In the genomic region with DNA sequence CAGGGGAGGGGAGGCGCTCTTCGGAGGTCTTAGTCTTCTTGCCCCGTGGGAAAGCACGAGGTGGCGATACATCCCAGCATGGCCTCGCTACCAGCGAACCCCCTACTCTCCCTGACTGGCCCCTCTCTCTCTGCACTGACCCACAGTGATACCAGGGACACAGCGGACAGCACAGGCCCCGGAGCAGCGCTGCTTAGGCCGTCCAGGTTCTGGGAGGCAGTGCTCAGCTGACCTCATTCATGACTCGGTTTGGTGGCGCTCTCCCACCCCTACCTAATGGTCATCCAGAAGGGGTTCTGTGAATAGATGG, we compare ENCODE assay signal across 8 mouse cellular contexts. TPM values are rescaled to one million over a fixed set of nuclear protein-coding genes. Genes with fewer than 3 reads are reported as not detected.
A peak's percentile ranks its signal among the peaks of the same experiment; 100 is the strongest.
DNase-seq lines count a peak whose midpoint lies in the region; ATAC-seq and TF ChIP-seq lines count a peak whose summit lies in the region.

No protein-coding gene starts in this region.

- no peak for DNase-seq in heart, postnatal 4 days
- peak; percentile 36 for DNase-seq in G1E (ENCODE audit: low spot score)
- peak; percentile 69 for DNase-seq in forebrain, embryonic 11.5 days (ENCODE audit: low spot score)
- no peak for DNase-seq in liver, embryonic 13.5 days
- DNase-seq in thymus, postnatal 14 days, result peak; percentile 78
- no peak for DNase-seq in right cerebral cortex, postnatal 14 days
- no peak for DNase-seq in left cerebral cortex, adult 18-20 months (ENCODE audit: low spot score in 2 of 2)

- peaks cover 17% of the 10 kb centered on the region for H3K4me1 ChIP-seq in heart, embryonic 15.5 days (replicated peaks)
- peaks cover 41% of the 10 kb centered on the region for H3K4me1 ChIP-seq in G1E (ENCODE audit: insufficient read depth, low read depth, low read length)
- H3K4me1 ChIP-seq in forebrain, embryonic 11.5 days (replicated peaks; ENCODE audit: control insufficient read depth, insufficient read depth, low read length), result no peaks in the 10 kb centered on the region; the same call in 1 of the 2 replicates
- H3K4me1 ChIP-seq in liver, embryonic 13.5 days (replicated peaks), result peaks cover 39% of the 10 kb centered on the region

- H3K4me2 ChIP-seq in heart, embryonic 15.5 days, result peak overlapping the region; percentile 76
- H3K4me2 ChIP-seq in forebrain, embryonic 11.5 days (ENCODE audit: low read depth, low read length, severe bottlenecking), result peak overlapping the region; percentile 40
- peak overlapping the region; percentile 84 for H3K4me2 ChIP-seq in liver, embryonic 13.5 days

- H3K36me3 ChIP-seq in heart, embryonic 15.5 days, result no peaks in the 10 kb centered on the region
- peaks cover 16% of the 10 kb centered on the region for H3K36me3 ChIP-seq in G1E (replicated peaks)
- no peaks in the 10 kb centered on the region for H3K36me3 ChIP-seq in forebrain, embryonic 11.5 days (ENCODE audit: control insufficient read depth, insufficient read depth, low read length)
- H3K36me3 ChIP-seq in liver, embryonic 13.5 days, result 0 out of 2 replicates have a peak, but pooled peaks cover under 1% of the 10 kb centered on the region

- peak overlapping the region; percentile 94 for H3K4me3 ChIP-seq in heart, embryonic 15.5 days
- peak overlapping the region; percentile 97 for H3K4me3 ChIP-seq in G1E (ENCODE audit: low read depth, low read length)
- peak overlapping the region; percentile 92; the same call in 1 of the 2 replicates for H3K4me3 ChIP-seq in forebrain, embryonic 11.5 days (ENCODE audit: low read depth, low read length)
- H3K4me3 ChIP-seq in liver, embryonic 13.5 days (replicated peaks), result peak overlapping the region; percentile 83

- H3K9ac ChIP-seq in heart, embryonic 15.5 days, result peak overlapping the region; percentile 44
- H3K9ac ChIP-seq in forebrain, embryonic 11.5 days (ENCODE audit: low read length), result peak overlapping the region; percentile 48
- peak overlapping the region; percentile 93 for H3K9ac ChIP-seq in liver, embryonic 13.5 days

- H3K9me3 ChIP-seq in heart, embryonic 15.5 days (replicated peaks), result no peaks in the 10 kb centered on the region
- H3K9me3 ChIP-seq in G1E (replicated peaks), result no peaks in the 10 kb centered on the region
- H3K9me3 ChIP-seq in forebrain, embryonic 11.5 days (ENCODE audit: control insufficient read depth, low read length), result no peaks in the 10 kb centered on the region
- no peaks in the 10 kb centered on the region for H3K9me3 ChIP-seq in liver, embryonic 13.5 days (replicated peaks)

- H3K27ac ChIP-seq in heart, embryonic 15.5 days, result peak overlapping the region; percentile 68
- H3K27ac ChIP-seq in forebrain, embryonic 11.5 days (ENCODE audit: low read depth, low read length), result no peak overlapping the region
- peak overlapping the region; percentile 35 for H3K27ac ChIP-seq in liver, embryonic 13.5 days

- H3K27me3 ChIP-seq in heart, embryonic 15.5 days, result 0 out of 2 replicates have a peak, but pooled peaks cover 3% of the 10 kb centered on the region
- H3K27me3 ChIP-seq in G1E (ENCODE audit: insufficient read depth, low read length), result no peaks in the 10 kb centered on the region
- H3K27me3 ChIP-seq in forebrain, embryonic 11.5 days (ENCODE audit: control insufficient read depth, insufficient read depth, low read length), result no peaks in the 10 kb centered on the region
- peaks cover 10% of the 10 kb centered on the region; the same call in 1 of the 2 replicates for H3K27me3 ChIP-seq in liver, embryonic 13.5 days

- 60% methylated on average over 13 of the region's 13 CpGs for WGBS in heart, embryonic 15.5 days
- 52% methylated on average over 13 of the region's 13 CpGs for WGBS in forebrain, embryonic 11.5 days
- WGBS in liver, embryonic 13.5 days (ENCODE audit: insufficient replicate concordance), result 57% methylated on average over 13 of the region's 13 CpGs

- no peak for TF ChIP-seq CTCF in G1E (IDR thresholded peaks at IDR 0.05; ENCODE audit: low read depth, low read length)

- ATAC-seq in heart, embryonic 15.5 days (replicated peaks; ENCODE audit: insufficient number of reproducible peaks, insufficient read depth, low FRiP score, low read depth), result peak; percentile 15
- no peak for ATAC-seq in G1E (ENCODE audit: extremely low read depth, insufficient number of reproducible peaks, low FRiP score, poor library complexity, severe bottlenecking)
- ATAC-seq in forebrain, embryonic 11.5 days (replicated peaks; ENCODE audit: low FRiP score), result no peak; the same call in 1 of the 2 replicates
- ATAC-seq in liver, embryonic 13.5 days (ENCODE audit: low read depth), result 0 out of 2 replicates have a peak, but pooled peaks have one; percentile 3

RNA-seq across cellular contexts. Expression of gene Cnot8, which starts 0.7 kb away (rescaled TPM):
- polyA plus RNA-seq in heart, embryonic 15.5 days (2015; fragmentation: Nextera tagmentation; extraction: Ambion mirVana), result 67.6 and 81.1 TPM in 2 replicates
- total RNA-seq in heart, postnatal 4 days (2021), result 10 to 100 TPM; 41.8 to 43.0 TPM
- total RNA-seq in G1E (2014; fragmentation: Nextera tagmentation), result 64.2 and 65.1 TPM in 2 replicates
- 111 and 126 TPM in 2 replicates for total RNA-seq in G1E (2017)
- 4.4 and 5.5 TPM in 2 replicates for polyA plus RNA-seq in G1E (2012)
- 95.8 and 103 TPM in 2 replicates for polyA plus RNA-seq in forebrain, embryonic 11.5 days (2014; fragmentation: Nextera tagmentation; extraction: Ambion mirVana)
- polyA plus RNA-seq in liver, embryonic 13.5 days (2015; fragmentation: Nextera tagmentation; extraction: Ambion mirVana), result 39.8 and 44.9 TPM in 2 replicates
- total RNA-seq in left cerebral cortex, adult 18-20 months (2021), result 10 to 100 TPM; 55.8 to 56.4 TPM

RNA-seq across cellular contexts. Expression of gene Gm12248, which starts 10.4 kb away (rescaled TPM):
- not detected in 2 replicates for polyA plus RNA-seq in heart, embryonic 15.5 days (2015; fragmentation: Nextera tagmentation; extraction: Ambion mirVana)
- not detected for total RNA-seq in heart, postnatal 4 days (2021)
- total RNA-seq in G1E (2014; fragmentation: Nextera tagmentation) (0.90 and 2.5 TPM in 2 replicates), G1E (2017) (0.76 TPM in 1 of 2 replicates, not detected in the other)
- 0.05 TPM in 1 of 2 replicates, not detected in the other for polyA plus RNA-seq in G1E (2012)
- polyA plus RNA-seq in forebrain, embryonic 11.5 days (2014; fragmentation: Nextera tagmentation; extraction: Ambion mirVana), result not detected in 2 replicates
- not detected in 2 replicates for polyA plus RNA-seq in liver, embryonic 13.5 days (2015; fragmentation: Nextera tagmentation; extraction: Ambion mirVana)
- not detected for total RNA-seq in left cerebral cortex, adult 18-20 months (2021)

Comparison
In these comparisons a context has a peak if more than half of its experiments do, and no peak if none do; other contexts are left out.
1. ATAC-seq: peak in heart, embryonic 15.5 days (single experiment) and liver, embryonic 13.5 days (single experiment); none in G1E (single experiment) and forebrain, embryonic 11.5 days (single experiment).
2. DNase-seq: peak in G1E (single experiment), forebrain, embryonic 11.5 days (single experiment) and thymus, postnatal 14 days (single experiment); none in heart, postnatal 4 days (single experiment), liver, embryonic 13.5 days (single experiment), right cerebral cortex, postnatal 14 days (single experiment) and left cerebral cortex, adult 18-20 months (0 of 2).
3. Peak in every context shown above with its lines, with median percentiles within 50 percentile points of each other: H3K4me2 ChIP-seq, H3K4me3 ChIP-seq and H3K9ac ChIP-seq.